Mouse (Mus musculus) gonadal fat pad, adult 2 months (tissue): Measurements from ENCODE around the gene Sgip1. TPM values are rescaled to one million over a fixed set of nuclear protein-coding genes. Genes with fewer than 3 reads are reported as not detected.

Source experiments
- DNase-seq: peaks from one replicate; pipeline ENCODE4 v3.0.0-alpha.2; 2012; ENCODE audit warnings: low read depth
- polyA plus RNA-seq: library from polyadenylated mRNA; depleted of rRNA; stranded (reverse); fragments of >200 nt; gene quantifications from 2 replicates; pipeline ENCODE4 v1.2.3, GENCODE M21; 2012; rRNA removed

Sgip1 gene
- 0.82 and 0.94 TPM in 2 replicates for polyA plus RNA-seq

GRCm38 (mm10) chr4:102741287-102741686 is at the start of gene Sgip1:
Sgip1 (plus strand) TSS chr4:102741297.
- no peak for DNase-seq

- DNase-seq = no peak
Measured at GRCm38 (mm10) chr4:102691402-102691801, 49.7 kb upstream of the Sgip1 start.

GRCm38 (mm10) chr4:102697966-102698365 is 43.1 kb upstream of the Sgip1 start:
- no peak for DNase-seq

- DNase-seq = no peak
Measured at GRCm38 (mm10) chr4:102711731-102712130, 29.4 kb upstream of the Sgip1 start.

GRCm38 (mm10) chr4:102715532-102715931 is 25.6 kb upstream of the Sgip1 start:
- DNase-seq = no peak

- DNase-seq = no peak
Measured at GRCm38 (mm10) chr4:102717123-102717828, 23.8 kb upstream of the Sgip1 start.

GRCm38 (mm10) chr4:102719535-102719934 is 21.6 kb upstream of the Sgip1 start:
- DNase-seq = no peak

GRCm38 (mm10) chr4:102719951-102720350 is 21.1 kb upstream of the Sgip1 start:
- no peak for DNase-seq

- DNase-seq = no peak
Measured at GRCm38 (mm10) chr4:102724442-102724841, 16.7 kb upstream of the Sgip1 start.

- DNase-seq = no peak
Measured at GRCm38 (mm10) chr4:102730976-102731375, 10.1 kb upstream of the Sgip1 start.

- DNase-seq = no peak
Measured at GRCm38 (mm10) chr4:102734022-102734657, 7.0 kb upstream of the Sgip1 start.

GRCm38 (mm10) chr4:102753334-102754090 is 12.4 kb downstream of the Sgip1 start:
- DNase-seq = no peak

GRCm38 (mm10) chr4:102759095-102759890 is 18.2 kb downstream of the Sgip1 start:
- no peak for DNase-seq

- DNase-seq = no peak
Measured at GRCm38 (mm10) chr4:102760042-102760821, 19.1 kb downstream of the Sgip1 start.

- DNase-seq = no peak
Measured at GRCm38 (mm10) chr4:102762075-102762474, 21.0 kb downstream of the Sgip1 start.

GRCm38 (mm10) chr4:102769070-102769469 is 28.0 kb downstream of the Sgip1 start:
- DNase-seq = no peak

- no peak for DNase-seq
Measured at GRCm38 (mm10) chr4:102769936-102770335, 28.8 kb downstream of the Sgip1 start.

- no peak for DNase-seq
Measured at GRCm38 (mm10) chr4:102771598-102772357, 30.7 kb downstream of the Sgip1 start.

GRCm38 (mm10) chr4:102773225-102773624 is 32.1 kb downstream of the Sgip1 start:
- DNase-seq = no peak

GRCm38 (mm10) chr4:102773841-102774240 is 32.7 kb downstream of the Sgip1 start:
- DNase-seq = no peak
